Mouse (Mus musculus) spleen, postnatal 36 days (tissue): ENCODE measurements around the gene Rasa4.
"Not testable (repeated sequence)": the region's sequence is repeated elsewhere in the genome, so short reads cannot be mapped to it uniquely, and the experiment has no call there.

ENCODE experiments used
- DNase-seq, 2 experiments: peaks; one replicate each; pipeline ENCODE4 v3.0.0; 2022; ENCODE audit warnings: low spot score in 2 of 2, mixed read lengths in 1 of 2

Rasa4 gene

GRCm38 (mm10) chr5:136066404-136067148 is 17.1 kb upstream of the Rasa4 start:
- DNase-seq = not testable (repeated sequence)

DNA sequence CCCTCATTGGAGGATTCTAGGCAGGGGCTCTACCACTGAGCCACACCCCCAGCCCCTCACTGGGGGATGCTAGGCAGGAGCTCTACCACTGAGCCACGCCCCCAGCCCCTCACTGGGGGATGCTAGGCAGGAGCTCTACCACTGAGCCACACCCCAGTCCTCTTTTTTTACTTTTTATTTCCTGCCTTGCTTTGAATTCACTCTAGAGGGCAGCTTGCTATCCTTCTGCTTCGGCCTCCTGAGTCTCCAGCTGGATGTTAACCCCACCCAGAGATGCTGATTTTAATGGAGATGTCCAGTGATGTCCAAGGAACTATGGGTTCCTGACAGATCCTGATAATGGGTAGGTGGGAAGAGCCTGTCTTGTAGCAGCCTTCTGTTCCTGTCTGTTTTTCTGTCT is 14.3 kb upstream of the Rasa4 start:
- no peak for DNase-seq

DNA sequence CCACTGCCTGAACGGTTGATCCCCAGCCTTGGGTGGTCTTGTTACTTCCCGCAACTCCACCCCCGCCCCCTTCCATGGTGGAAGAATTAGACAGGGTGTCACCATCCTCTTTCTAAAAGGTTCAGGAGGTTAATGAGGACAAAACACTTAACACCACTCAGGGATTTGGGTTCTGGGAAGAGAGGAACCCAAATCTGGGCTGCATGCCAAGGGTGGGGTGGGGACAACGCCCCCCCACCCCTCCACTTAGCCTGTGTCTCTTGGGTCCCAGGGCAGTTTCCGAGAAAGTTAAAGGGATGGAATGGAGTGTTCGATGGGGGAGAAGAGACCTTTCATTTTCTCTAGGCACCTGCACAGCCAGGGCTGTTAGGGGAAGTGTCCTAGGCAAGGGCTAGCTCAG is 10.7 kb upstream of the Rasa4 start:
- no peak for DNase-seq

DNA sequence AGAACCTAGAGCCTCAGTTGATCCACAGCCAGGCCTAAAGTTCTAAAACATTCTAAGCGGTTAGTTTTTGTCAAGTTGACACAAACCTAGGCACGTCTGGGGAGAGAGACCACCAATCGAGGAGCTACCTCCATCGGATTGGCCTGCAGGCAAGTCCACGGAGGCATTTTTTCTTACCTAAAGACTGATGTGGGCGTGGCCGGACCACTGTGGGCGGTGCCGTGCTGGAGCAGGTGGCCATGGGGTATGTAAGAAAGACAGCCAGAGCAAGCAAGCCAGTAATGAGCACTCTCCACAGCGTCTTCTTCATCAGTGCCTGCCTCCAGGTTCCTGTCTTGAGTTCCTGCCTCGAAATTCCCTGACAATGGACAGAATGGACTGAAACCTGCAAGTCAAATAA is 10.2 kb upstream of the Rasa4 start:
- DNase-seq = no peak

DNA sequence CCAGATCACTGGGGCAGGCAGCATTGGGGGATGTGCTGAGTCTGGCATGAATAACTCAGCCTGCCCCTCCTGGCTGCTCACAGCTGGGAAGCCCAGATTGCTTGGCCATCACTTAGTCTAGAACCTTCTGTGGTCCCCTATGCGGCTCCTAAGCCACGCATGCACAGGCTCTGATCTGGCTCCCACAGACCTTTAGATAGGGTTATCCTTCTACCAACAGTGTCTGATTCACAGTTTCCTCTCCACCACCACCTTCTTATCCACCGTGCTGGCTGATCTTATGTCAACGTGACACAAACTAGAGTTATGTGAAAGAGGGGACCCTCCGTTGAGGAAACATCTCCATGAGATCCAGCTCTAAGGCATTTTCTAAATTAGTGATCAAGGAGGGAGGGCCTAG is 8.6 kb upstream of the Rasa4 start:
- DNase-seq = no peak

DNA sequence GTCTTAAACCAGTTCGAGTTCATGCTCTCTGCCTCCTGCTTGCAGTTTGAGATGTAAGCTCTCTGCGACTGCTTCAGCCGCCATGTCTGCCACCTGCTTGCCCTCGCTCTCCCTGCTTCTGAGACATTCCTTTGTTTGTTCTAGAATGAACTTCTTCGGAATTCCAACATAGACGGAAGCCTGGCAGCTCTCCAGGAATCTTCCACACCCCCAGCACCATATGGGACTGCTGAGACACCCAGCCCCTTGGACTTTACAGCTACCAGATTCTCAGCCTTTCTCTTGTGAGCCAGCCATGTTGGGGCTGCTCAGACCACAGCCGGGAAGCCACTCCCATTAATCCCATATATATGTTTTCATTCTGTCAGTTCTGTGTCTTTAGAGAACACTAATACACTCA is 7.4 kb upstream of the Rasa4 start:
- DNase-seq = no peak

DNA sequence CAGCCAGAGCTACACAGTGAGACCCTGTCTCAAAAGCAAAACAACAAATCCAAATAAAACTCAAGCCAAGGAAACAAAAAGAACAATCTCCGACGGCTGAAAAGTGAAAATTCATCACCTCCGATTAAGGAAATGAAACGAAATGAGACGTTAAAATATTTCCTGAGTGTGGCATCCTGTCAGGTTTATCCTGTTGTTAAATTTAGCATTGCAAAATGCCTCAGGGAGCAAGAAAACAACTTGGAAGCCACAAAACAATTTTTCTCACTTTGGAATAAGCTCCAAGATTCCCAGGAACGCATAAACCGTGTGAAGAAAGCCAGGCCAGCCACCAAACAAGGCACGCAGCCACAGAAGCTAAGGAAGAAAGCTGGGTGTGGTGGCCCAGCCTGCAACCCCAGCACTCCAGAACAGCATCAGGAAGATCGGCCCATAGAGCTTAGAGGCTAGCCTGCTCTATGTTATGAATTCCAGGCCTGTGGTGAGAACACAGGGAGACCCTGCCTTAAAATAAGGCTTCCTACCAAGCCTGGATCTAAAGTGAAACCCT is 6.6 kb upstream of the Rasa4 start:
- no peak for DNase-seq

DNA sequence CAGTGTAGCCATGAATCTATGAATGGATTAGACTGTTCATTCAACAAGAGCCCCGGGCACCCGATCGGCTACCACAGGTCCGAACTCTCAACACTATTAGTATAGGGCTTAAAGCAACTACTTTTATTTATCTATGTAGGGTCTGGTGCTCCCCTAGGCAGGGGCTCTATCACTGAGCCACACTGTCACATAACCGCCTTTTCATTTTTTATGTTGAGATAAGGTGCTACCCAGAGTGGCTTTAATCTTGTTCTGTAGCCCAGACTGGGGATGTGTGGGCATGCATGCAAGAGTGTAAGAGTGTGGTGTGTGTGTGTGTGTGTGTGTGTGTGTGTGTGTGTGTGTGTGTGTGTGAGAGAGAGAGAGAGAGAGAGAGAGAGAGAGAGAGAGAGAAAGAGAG is 5.6 kb upstream of the Rasa4 start:
- no peak for DNase-seq

- no peak for DNase-seq
Observed at GRCm38 (mm10) chr5:136082345-136082744, 1.4 kb upstream of the Rasa4 start.

- DNase-seq = no peak
Observed at GRCm38 (mm10) chr5:136084144-136084881, 597 bp downstream of the Rasa4 start.

GRCm38 (mm10) chr5:136084891-136085651 is 1.4 kb downstream of the Rasa4 start:
- peak; percentile 35 to 43 for DNase-seq

DNA sequence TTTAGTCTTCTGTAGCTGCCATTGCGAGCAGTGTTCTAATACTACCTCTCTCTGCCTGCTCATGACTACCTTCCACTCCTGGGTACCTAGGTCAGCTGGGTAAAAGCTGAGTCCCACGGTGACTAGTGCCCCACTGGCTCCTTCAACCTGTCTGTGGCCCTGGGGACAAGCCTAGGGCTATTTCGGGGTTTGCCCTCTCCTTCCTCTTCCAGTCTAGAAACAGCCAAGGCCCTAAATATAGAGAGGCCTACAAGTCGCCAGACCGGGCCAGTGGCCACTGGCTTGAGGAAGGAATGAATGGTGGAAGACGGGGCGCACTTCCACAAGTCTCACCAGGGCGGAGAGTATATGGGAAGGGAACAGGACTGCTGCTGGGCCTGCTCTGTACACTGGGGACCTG is 2.6 kb downstream of the Rasa4 start:
- no peak for DNase-seq

GRCm38 (mm10) chr5:136088821-136089575 is 5.3 kb downstream of the Rasa4 start:
- no peak for DNase-seq

DNA sequence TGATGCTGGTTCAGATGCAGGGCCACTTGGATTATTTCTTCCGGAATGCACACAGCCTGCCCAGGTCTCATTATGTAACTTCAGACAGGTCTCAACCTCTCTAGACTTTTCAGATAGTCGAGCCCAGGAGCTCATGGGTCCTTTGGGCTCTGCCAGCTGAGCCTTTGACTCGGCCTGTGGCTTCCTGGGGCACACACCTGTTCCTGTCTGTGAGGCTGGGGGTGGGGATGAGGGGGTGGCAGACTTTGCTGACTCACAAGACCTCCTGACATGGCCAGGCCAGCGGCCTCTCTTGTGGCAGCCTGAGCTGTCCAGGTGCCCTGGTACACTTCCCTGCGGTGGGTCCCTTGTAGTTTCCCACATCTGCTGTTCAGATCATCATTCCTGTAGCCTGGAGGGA is 8.2 kb downstream of the Rasa4 start:
- no peak for DNase-seq

DNA sequence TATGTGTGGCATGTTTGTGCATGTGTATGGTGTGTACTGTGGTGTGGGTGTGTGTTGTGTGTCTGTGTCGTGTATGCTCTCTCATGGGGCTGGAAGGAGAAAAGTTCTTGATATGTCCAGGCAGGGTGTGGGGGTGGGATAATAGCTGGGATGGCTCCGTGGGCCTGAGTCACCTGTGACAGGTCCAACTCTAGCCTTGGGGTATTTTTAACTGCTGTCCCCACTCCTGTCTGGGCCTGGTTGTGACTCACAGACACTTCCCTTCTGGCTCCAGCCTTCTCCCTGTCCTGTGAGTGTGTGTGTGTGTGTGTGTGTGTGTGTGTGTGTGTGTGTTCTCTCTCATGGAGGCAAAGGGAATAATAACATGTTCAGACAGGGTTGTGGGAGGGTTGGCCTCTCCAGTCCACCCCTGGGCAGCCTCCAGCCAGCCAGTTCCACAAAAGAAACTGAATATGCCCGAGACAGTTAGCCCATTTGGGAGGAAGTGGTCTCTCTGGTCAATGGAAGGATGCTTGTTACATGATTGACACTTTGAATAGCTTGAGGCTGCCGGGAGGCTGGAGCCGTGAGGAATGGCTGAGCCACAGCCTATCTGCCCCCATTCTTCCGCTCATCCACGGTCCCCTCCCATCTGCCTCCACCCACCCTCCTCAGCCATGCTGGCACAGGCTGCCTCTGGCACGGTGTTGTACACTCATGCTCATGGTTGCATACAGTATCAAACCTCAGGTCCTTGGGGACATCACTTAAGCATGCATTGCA is 10.7 kb downstream of the Rasa4 start:
- DNase-seq = no peak

DNA sequence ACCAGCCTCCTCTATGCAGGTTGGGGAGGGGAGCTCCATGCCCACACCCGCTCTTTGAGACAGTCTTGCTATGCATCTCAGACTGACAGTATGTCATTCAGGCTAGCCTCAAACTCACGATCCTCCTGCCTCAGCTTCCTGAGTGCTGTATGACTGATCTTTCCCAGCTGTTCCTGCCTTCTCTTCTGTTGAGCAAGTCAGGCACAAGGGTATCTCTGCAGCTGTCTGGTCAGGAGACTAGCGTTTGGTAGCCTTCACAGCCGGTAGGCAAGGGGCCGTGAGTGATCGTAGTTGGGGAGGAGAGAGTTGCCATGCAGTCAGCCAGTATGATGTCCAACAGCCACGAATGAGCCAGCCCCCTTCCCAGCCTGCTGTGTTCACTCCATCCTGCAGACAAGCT is 11.4 kb downstream of the Rasa4 start:
- DNase-seq = no peak

DNA sequence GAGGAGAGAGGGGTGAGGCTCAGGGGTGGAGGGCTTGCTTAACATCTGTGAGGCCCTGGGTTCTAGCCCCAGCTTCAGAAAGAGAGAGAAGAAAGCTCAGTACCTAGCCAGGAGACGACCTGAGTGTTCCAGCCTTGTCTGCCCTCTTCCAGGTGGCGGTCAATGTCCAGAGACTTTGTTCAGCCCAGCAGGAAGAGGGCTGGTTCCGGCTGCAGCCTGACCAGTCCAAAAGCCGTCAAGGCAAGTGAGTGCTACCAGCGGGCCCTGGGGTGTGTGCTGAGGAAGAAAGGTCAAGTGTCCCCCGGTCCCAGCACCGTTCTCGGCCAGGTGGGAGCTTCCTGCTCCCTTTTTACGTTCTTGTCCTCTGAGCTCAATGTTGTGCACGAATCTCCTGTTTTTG is 14.8 kb downstream of the Rasa4 start:
- DNase-seq = no peak

- peak; percentile 58 to 63 for DNase-seq
Observed at GRCm38 (mm10) chr5:136102099-136102820, 18.5 kb downstream of the Rasa4 start.

DNA sequence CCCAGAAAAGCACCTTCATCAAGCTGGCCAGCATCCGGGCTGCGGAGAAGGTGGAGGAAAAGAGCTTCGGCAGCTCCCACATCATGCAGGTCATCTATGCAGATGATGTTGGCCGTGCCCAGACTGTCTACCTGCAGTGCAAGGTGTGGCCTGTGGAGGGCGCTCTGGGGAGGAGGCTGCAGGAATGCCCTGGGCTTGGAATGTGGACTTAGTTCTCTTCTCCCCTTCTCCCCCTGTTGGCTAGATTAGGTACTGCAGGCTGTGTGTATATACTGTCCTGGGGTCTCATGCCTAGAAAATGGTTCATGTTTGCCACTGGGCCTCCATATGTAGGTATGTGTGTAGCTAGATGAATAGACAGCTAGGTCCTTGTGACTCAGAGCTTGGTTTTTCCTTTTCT is 20.8 kb downstream of the Rasa4 start:
- DNase-seq = no peak

DNA sequence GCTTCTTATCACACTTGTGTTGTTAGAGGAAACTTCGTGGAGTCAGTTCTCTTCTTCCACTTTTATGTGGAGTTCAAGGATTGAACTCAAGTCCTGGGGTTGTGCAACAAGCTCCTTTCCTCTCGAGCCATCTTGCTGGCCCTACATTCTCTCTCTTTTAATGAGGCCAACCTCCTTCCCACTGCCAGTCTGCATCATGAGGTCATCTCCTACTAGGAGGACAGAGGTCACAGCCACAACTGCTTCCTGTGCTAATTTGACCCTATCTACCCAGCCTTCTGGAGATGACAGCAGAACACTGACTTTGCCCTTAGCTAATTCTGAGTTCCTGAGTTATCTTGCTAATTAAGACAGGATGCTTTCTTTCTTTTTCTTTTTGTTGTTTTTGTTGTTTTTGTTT is 24.8 kb downstream of the Rasa4 start:
- DNase-seq = no peak
